Mouse (Mus musculus): ENCODE results near the gene Ptbp3. TPM values are rescaled to one million over a fixed set of nuclear protein-coding genes. Genes with fewer than 3 reads are reported as not detected.

Gene Ptbp3
- polyA plus RNA-seq, 1 experiment from 2014 or later, result 18.5 TPM

DNA sequence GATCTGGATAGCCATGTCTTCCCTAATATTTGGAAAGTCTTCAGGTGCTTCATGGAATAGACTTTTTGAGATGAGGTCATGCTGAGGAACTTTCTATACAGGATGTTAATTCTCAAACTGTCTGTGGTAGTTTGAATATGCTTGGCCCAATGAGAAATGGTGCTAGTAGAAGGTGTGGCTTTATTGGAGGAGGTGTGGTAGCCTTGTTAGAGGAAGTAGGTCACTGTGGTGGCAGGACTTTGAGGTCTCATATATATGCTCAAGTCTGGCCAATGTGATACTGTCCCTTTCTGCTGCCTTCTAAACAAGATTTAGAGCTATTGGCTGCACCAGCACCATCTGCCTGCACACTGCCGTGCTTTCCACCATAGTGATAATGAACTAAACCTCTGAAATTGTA lies 18.0 kb downstream of the Ptbp3 start:
- no peak for ATAC-seq
- 59% methylated on average over 1 of the region's 1 CpGs for WGBS

DNA sequence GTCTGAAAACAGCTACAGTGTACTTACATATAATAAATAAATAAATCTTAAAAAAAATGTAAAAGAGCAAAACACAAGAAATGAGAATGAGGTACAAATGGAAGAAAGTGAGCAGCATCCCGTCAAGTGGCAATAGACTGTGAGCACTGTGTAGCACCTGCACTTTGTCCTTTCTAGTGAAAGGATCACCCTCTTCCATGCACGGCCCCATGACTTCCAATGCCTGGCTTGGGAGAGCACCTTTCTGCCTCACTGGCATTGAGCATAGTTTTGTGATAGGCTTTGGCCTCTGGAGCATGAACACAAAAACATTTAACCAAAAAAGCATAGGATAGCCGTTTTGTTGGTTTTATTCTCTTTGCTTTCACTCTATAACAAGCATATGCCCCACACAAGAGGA lies 21.7 kb downstream of the Ptbp3 start:
- H3K4me1 ChIP-seq (replicated peaks), result no peaks in the 10 kb centered on the region
- no peak overlapping the region for H3K27ac ChIP-seq
- H3K27me3 ChIP-seq, result no peaks in the 10 kb centered on the region
- no peak overlapping the region for H3K4me3 ChIP-seq (replicated peaks)
- no peak overlapping the region for H3K9ac ChIP-seq (replicated peaks)
- no peaks in the 10 kb centered on the region for H3K9me3 ChIP-seq
- ATAC-seq, result no peak
- no peaks in the 10 kb centered on the region; the same call in 1 of the 2 replicates for H3K36me3 ChIP-seq
- 82% methylated on average over 3 of the region's 3 CpGs for WGBS
- no peak overlapping the region for H3K4me2 ChIP-seq (replicated peaks)

More for the DNA sequence above, 18.0 kb downstream of the Ptbp3 start:
- Histone ChIP-seq H3K36me3 (no peaks in the 10 kb centered on the region), H3K27me3 (no peaks in the 10 kb centered on the region), H3K9ac (replicated peaks) (no peak overlapping the region), H3K4me2 (replicated peaks) (no peak overlapping the region), H3K9me3 (no peaks in the 10 kb centered on the region), H3K4me3 (replicated peaks) (no peak overlapping the region), H3K27ac (no peak overlapping the region), H3K4me1 (replicated peaks) (no peaks in the 10 kb centered on the region)

DNA sequence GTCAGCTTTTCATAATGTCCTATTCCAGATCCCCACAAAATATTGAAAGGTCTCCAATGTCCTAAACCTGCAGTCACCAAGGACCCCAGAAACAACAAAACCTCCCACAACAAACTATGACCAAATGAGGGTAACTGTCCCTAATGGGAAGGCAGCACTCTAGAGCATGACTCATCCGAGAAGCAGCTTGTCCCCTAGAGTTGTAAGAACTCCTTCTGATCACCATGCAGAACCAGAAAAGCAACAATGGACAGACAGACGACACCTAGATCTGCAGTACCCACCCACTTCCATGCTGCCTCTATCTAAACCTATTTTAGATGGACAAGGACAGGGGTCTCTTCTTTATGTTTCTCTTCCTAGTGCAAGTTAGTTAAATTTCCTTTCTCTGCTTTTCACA lies 22.4 kb downstream of the Ptbp3 start:
- H3K4me2 ChIP-seq (replicated peaks), result no peak overlapping the region
- no peak overlapping the region for H3K9ac ChIP-seq (replicated peaks)
- no peaks in the 10 kb centered on the region for H3K4me1 ChIP-seq (replicated peaks)
- H3K27ac ChIP-seq, result no peak overlapping the region
- WGBS, result 61% methylated on average over 2 of the region's 2 CpGs
- no peaks in the 10 kb centered on the region for H3K9me3 ChIP-seq
- no peaks in the 10 kb centered on the region; the same call in 1 of the 2 replicates for H3K36me3 ChIP-seq
- H3K4me3 ChIP-seq (replicated peaks), result no peak overlapping the region
- no peaks in the 10 kb centered on the region for H3K27me3 ChIP-seq
- no peak for ATAC-seq

DNA sequence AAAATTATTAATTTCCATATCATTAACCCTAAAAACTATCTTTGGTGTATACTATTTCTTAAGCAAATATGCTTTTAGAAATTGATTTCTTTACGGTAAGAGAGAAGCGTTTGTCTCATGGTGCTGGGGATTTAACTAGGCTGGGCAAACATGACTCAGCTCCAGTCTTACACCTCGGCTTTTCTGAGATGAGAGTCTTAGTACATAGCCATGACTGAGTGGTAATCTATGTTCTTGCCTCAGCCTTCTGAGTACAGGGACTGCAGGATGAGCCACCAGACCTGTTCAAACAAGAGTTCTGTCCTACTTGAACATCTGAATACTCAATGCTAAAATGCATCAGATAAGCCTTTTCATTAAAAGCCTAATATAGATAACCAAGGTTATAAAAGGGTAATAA lies 24.3 kb downstream of the Ptbp3 start:
- 85% methylated on average over 3 of the region's 3 CpGs for WGBS
- no peak for ATAC-seq
- H3K36me3 ChIP-seq, result peaks cover 3% of the 10 kb centered on the region; the same call in 1 of the 2 replicates
- H3K27ac ChIP-seq, result no peak overlapping the region
- H3K9me3 ChIP-seq, result no peaks in the 10 kb centered on the region
- no peak overlapping the region for H3K4me2 ChIP-seq (replicated peaks)
- H3K4me3 ChIP-seq (replicated peaks), result no peak overlapping the region
- H3K4me1 ChIP-seq (replicated peaks), result no peaks in the 10 kb centered on the region
- H3K27me3 ChIP-seq, result no peaks in the 10 kb centered on the region
- H3K9ac ChIP-seq (replicated peaks), result no peak overlapping the region

DNA sequence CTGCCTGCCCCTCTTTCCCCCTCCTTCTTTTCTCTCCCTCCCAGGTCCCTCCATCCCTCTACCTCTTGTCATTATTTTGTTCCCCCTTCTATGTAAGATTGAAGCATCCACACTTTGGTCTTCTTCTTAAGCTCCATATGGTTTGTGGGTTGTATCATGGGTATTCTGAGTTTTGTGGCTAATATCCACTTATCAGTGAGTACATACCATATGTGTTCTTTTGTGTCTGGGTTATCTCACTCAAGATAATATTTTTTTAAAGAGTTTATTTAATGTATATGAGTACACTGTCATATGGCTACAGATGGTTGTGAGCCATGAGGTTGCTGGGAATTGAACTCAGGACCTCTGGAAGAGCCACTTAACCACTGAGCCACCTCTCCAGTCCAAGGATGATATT lies 38.8 kb downstream of the Ptbp3 start:
- no peak overlapping the region for H3K27ac ChIP-seq
- ATAC-seq, result no peak
- H3K27me3 ChIP-seq, result no peaks in the 10 kb centered on the region
- H3K4me3 ChIP-seq (replicated peaks), result no peak overlapping the region
- peaks cover 25% of the 10 kb centered on the region for H3K36me3 ChIP-seq
- H3K9me3 ChIP-seq, result no peaks in the 10 kb centered on the region
- no peaks in the 10 kb centered on the region for H3K4me1 ChIP-seq (replicated peaks)
- no peak overlapping the region for H3K9ac ChIP-seq (replicated peaks)
- H3K4me2 ChIP-seq (replicated peaks), result no peak overlapping the region

- no peak overlapping the region for H3K27ac ChIP-seq
- 93% methylated on average over 2 of the region's 2 CpGs for WGBS
- H3K4me1 ChIP-seq (replicated peaks), result no peaks in the 10 kb centered on the region
- H3K9me3 ChIP-seq, result no peaks in the 10 kb centered on the region
- peaks cover 25% of the 10 kb centered on the region for H3K36me3 ChIP-seq
- no peak for ATAC-seq
- no peak overlapping the region for H3K9ac ChIP-seq (replicated peaks)
- H3K4me2 ChIP-seq (replicated peaks), result no peak overlapping the region
- H3K27me3 ChIP-seq, result no peaks in the 10 kb centered on the region
- no peak overlapping the region for H3K4me3 ChIP-seq (replicated peaks)
These were observed 39.6 kb downstream of the Ptbp3 start for GRCm38 (mm10) chr4:59509558-59509957.

- Histone ChIP-seq H3K4me2 (replicated peaks) (no peak overlapping the region), H3K9me3 (no peaks in the 10 kb centered on the region), H3K36me3 (peaks cover 25% of the 10 kb centered on the region), H3K27me3 (no peaks in the 10 kb centered on the region), H3K27ac (no peak overlapping the region), H3K9ac (replicated peaks) (no peak overlapping the region), H3K4me3 (replicated peaks) (no peak overlapping the region), H3K4me1 (replicated peaks) (no peaks in the 10 kb centered on the region)
- no peak for ATAC-seq
- 84% methylated on average over 2 of the region's 2 CpGs for WGBS
These were observed 41.4 kb downstream of the Ptbp3 start for GRCm38 (mm10) chr4:59507766-59508165.

GRCm38 (mm10) chr4:59506704-59507103 lies 42.5 kb downstream of the Ptbp3 start:
- peaks cover 25% of the 10 kb centered on the region for H3K36me3 ChIP-seq
- no peak overlapping the region for H3K27ac ChIP-seq
- 95% methylated on average over 3 of the region's 3 CpGs for WGBS
- no peak overlapping the region for H3K4me3 ChIP-seq (replicated peaks)
- no peaks in the 10 kb centered on the region for H3K9me3 ChIP-seq
- H3K4me1 ChIP-seq (replicated peaks), result no peaks in the 10 kb centered on the region
- H3K27me3 ChIP-seq, result no peaks in the 10 kb centered on the region
- no peak for ATAC-seq
- H3K4me2 ChIP-seq (replicated peaks), result no peak overlapping the region
- H3K9ac ChIP-seq (replicated peaks), result no peak overlapping the region

DNA sequence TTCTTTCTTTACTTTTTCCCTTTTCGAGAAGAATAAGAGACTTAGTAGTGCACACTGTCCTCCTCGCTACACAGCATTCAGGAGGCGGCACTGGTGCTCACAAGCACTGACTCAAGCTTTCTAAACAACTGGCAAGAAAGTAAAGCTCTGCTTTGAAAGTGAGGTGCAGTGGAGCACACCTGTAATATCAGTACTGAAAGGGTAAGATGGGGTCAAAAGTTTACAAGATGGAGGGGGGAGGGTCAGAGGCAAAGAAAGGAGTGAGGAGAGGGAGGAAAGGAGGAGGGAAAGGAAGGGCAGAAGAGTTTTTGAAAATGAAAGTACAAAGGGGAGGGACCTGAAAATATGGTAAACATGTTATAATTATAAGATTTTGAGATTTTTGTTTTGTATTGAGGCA lies 43.7 kb downstream of the Ptbp3 start:
- no peak overlapping the region for H3K4me3 ChIP-seq (replicated peaks)
- H3K9ac ChIP-seq (replicated peaks), result no peak overlapping the region
- peaks cover 22% of the 10 kb centered on the region for H3K36me3 ChIP-seq
- H3K9me3 ChIP-seq, result no peaks in the 10 kb centered on the region
- H3K27ac ChIP-seq, result no peak overlapping the region
- H3K4me1 ChIP-seq (replicated peaks), result no peaks in the 10 kb centered on the region
- no peaks in the 10 kb centered on the region for H3K27me3 ChIP-seq
- ATAC-seq, result no peak
- 78% methylated on average over 3 of the region's 3 CpGs for WGBS
- no peak overlapping the region for H3K4me2 ChIP-seq (replicated peaks)

- H3K27ac ChIP-seq, result no peak overlapping the region
- ATAC-seq, result no peak
- H3K9ac ChIP-seq (replicated peaks), result no peak overlapping the region
- no peak overlapping the region for H3K4me3 ChIP-seq (replicated peaks)
- WGBS, result 93% methylated on average over 2 of the region's 2 CpGs
- no peak overlapping the region for H3K4me2 ChIP-seq (replicated peaks)
- peaks cover 13% of the 10 kb centered on the region for H3K36me3 ChIP-seq
- H3K27me3 ChIP-seq, result no peaks in the 10 kb centered on the region
- no peaks in the 10 kb centered on the region for H3K9me3 ChIP-seq
- H3K4me1 ChIP-seq (replicated peaks), result no peaks in the 10 kb centered on the region
These were observed 58.1 kb downstream of the Ptbp3 start for GRCm38 (mm10) chr4:59491097-59491496.

- Histone ChIP-seq H3K4me3 (replicated peaks) (no peak overlapping the region), H3K4me2 (replicated peaks) (no peak overlapping the region), H3K9me3 (no peaks in the 10 kb centered on the region), H3K27ac (no peak overlapping the region), H3K36me3 (no peaks in the 10 kb centered on the region), H3K4me1 (replicated peaks) (no peaks in the 10 kb centered on the region), H3K27me3 (no peaks in the 10 kb centered on the region), H3K9ac (replicated peaks) (no peak overlapping the region)
- no peak for ATAC-seq
These were observed 77.9 kb downstream of the Ptbp3 start for GRCm38 (mm10) chr4:59471306-59471705.

- Histone ChIP-seq H3K9me3 (no peaks in the 10 kb centered on the region), H3K9ac (replicated peaks) (no peak overlapping the region), H3K4me2 (replicated peaks) (no peak overlapping the region), H3K27me3 (no peaks in the 10 kb centered on the region), H3K36me3 (no peaks in the 10 kb centered on the region), H3K27ac (no peak overlapping the region), H3K4me1 (replicated peaks) (no peaks in the 10 kb centered on the region), H3K4me3 (replicated peaks) (no peak overlapping the region)
- ATAC-seq, result no peak
- 74% methylated on average over 2 of the region's 2 CpGs for WGBS
These were observed 83.7 kb downstream of the Ptbp3 start for GRCm38 (mm10) chr4:59465449-59465848.

GRCm38 (mm10) chr4:59464661-59465060 lies 84.5 kb downstream of the Ptbp3 start:
- Histone ChIP-seq H3K4me1 (replicated peaks) (no peaks in the 10 kb centered on the region), H3K4me2 (replicated peaks) (no peak overlapping the region), H3K36me3 (no peaks in the 10 kb centered on the region), H3K4me3 (replicated peaks) (no peak overlapping the region), H3K27me3 (no peaks in the 10 kb centered on the region), H3K27ac (no peak overlapping the region), H3K9ac (replicated peaks) (no peak overlapping the region), H3K9me3 (no peaks in the 10 kb centered on the region)
- no peak for ATAC-seq
- 86% methylated on average over 6 of the region's 6 CpGs for WGBS

Data from midbrain, embryonic 13.5 days (tissue).